Mouse (Mus musculus): ENCODE measurements at regions not wholly inside any gene's neighbourhood (a gene's known extent, or its start where the extent isn't known, plus 50 kb on each side); places are given as distances from the start of the nearest gene placed in this dataset.

GRCm38 (mm10) chr1:64308560-64308959 lies 186.5 kb upstream of the Klf7 start:
- TF ChIP-seq HCFC1 (IDR thresholded peaks at IDR 0.05; ENCODE audit: borderline replicate concordance, insufficient read depth, low read length) (no peak), ZC3H11A (IDR thresholded peaks at IDR 0.05; ENCODE audit: borderline replicate concordance, low read depth, low read length) (no peak), MAFK (IDR thresholded peaks at IDR 0.05; ENCODE audit: insufficient read depth, low read depth, low read length) (no peak), CHD2 (IDR thresholded peaks at IDR 0.05; ENCODE audit: low read depth, low read length) (no peak)
